Mouse (Mus musculus): Measurements from ENCODE around the gene Plekhg2.

DNA sequence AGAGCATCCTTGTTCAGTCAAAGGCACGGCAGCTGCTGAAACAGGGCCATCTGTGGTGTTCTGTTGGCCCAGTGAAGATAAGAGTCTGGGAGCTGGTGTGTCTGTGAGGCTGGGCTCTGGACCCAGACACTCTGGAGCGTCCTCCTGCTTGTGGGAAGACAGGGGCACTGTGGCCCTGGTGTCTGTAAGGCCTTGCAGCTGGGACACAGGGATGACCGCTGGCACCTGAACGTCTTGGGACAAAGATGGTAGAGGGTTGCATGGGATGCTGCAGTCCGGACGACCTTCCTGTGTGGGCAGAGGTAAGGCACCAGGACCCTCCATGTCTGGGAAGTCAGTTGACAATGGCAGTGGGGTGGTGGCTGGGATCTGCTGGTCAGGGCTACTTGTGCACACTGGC lies 12.1 kb downstream of the Plekhg2 start:
- no peak for TF ChIP-seq CTCF (IDR thresholded peaks at IDR 0.05)
- no peak for TF ChIP-seq EP300 (IDR thresholded peaks at IDR 0.05)
